Mouse (Mus musculus) cerebral cortex, adult 2 months (tissue): ENCODE results near the gene Cdh4.

Source experiments
- WGBS: fragments of 180-500 bp; shearing (Covaris S2); methylation state at CpG from one replicate; pipeline ENCODE4 v1.1.7; 2018; 5-methylcytosine and 5-hydroxymethylcytosine counted together

The Cdh4 gene

GRCm38 (mm10) chr2:179467839-179468445 is 25.7 kb downstream of the Cdh4 start:
- WGBS: 81% methylated on average over 8 of the region's 8 CpGs

- 96% methylated on average over 6 of the region's 6 CpGs for WGBS
Observed at GRCm38 (mm10) chr2:179476622-179477021, 34.4 kb downstream of the Cdh4 start.

GRCm38 (mm10) chr2:179480800-179481200 is 38.6 kb downstream of the Cdh4 start:
- WGBS: 45% methylated on average over 5 of the region's 5 CpGs

GRCm38 (mm10) chr2:179481363-179481762 is 39.1 kb downstream of the Cdh4 start:
- WGBS: 81% methylated on average over 10 of the region's 10 CpGs

- WGBS: 72% methylated on average over 21 of the region's 21 CpGs
Observed at GRCm38 (mm10) chr2:179488526-179489139, 46.4 kb downstream of the Cdh4 start.

GRCm38 (mm10) chr2:179491891-179492290 is 49.7 kb downstream of the Cdh4 start:
- 61% methylated on average over 11 of the region's 11 CpGs for WGBS

GRCm38 (mm10) chr2:179494276-179494675 is 52.0 kb downstream of the Cdh4 start:
- WGBS: 100% methylated on average over 1 of the region's 1 CpGs

- 85% methylated on average over 16 of the region's 16 CpGs for WGBS
Observed at GRCm38 (mm10) chr2:179510439-179510838, 68.2 kb downstream of the Cdh4 start.

- 95% methylated on average over 9 of the region's 9 CpGs for WGBS
Observed at GRCm38 (mm10) chr2:179516559-179516958, 74.3 kb downstream of the Cdh4 start.

GRCm38 (mm10) chr2:179518456-179519032 is 76.3 kb downstream of the Cdh4 start:
- 30% methylated on average over 14 of the region's 14 CpGs for WGBS

- 68% methylated on average over 7 of the region's 7 CpGs for WGBS
Observed at GRCm38 (mm10) chr2:179519161-179519560, 76.9 kb downstream of the Cdh4 start.

GRCm38 (mm10) chr2:179519931-179520330 is 77.7 kb downstream of the Cdh4 start:
- WGBS: 92% methylated on average over 7 of the region's 7 CpGs

GRCm38 (mm10) chr2:179520941-179521340 is 78.7 kb downstream of the Cdh4 start:
- 91% methylated on average over 6 of the region's 6 CpGs for WGBS

- WGBS: 74% methylated on average over 5 of the region's 5 CpGs
Observed at GRCm38 (mm10) chr2:179521444-179521843, 79.2 kb downstream of the Cdh4 start.

- WGBS: 68% methylated on average over 8 of the region's 8 CpGs
Observed at GRCm38 (mm10) chr2:179522141-179522540, 79.9 kb downstream of the Cdh4 start.

- 78% methylated on average over 7 of the region's 7 CpGs for WGBS
Observed at GRCm38 (mm10) chr2:179526976-179527375, 84.7 kb downstream of the Cdh4 start.

GRCm38 (mm10) chr2:179530436-179531040 is 88.3 kb downstream of the Cdh4 start:
- WGBS: 60% methylated on average over 7 of the region's 7 CpGs

- 95% methylated on average over 6 of the region's 6 CpGs for WGBS
Observed at GRCm38 (mm10) chr2:179533196-179533595, 91.0 kb downstream of the Cdh4 start.

GRCm38 (mm10) chr2:179533881-179534280 is 91.7 kb downstream of the Cdh4 start:
- WGBS: 87% methylated on average over 2 of the region's 2 CpGs

- 71% methylated on average over 6 of the region's 6 CpGs for WGBS
Observed at GRCm38 (mm10) chr2:179535204-179535603, 93.0 kb downstream of the Cdh4 start.

- 47% methylated on average over 2 of the region's 2 CpGs for WGBS
Observed at GRCm38 (mm10) chr2:179536762-179537161, 94.5 kb downstream of the Cdh4 start.

GRCm38 (mm10) chr2:179537390-179537789 is 95.2 kb downstream of the Cdh4 start:
- 35% methylated on average over 19 of the region's 19 CpGs for WGBS
